Mouse (Mus musculus) thymus, postnatal 25 days (tissue): ENCODE data around the gene Ppp1r12c.

Source experiments
- DNase-seq: peaks from one replicate; pipeline ENCODE4 v3.0.0; 2022

Ppp1r12c gene

DNA sequence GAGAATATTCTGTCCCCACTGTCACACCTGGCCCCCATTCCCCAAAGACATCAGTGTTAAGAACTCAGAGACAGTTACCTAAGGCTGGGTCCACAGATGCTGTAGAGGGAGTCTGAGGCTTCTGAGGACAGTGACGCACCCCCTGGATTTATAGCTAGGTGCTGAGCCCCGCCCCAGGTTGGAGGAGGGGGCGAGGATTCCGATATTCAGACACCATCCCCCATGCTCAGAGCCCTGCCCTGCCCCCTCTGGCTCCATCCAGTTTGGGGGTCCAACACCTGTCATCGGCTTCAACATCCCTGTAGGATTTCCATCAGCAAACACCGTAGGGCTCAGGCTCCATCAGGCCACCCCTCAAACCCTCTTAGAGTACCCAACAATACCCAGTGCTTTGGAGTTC is 14.4 kb upstream of the Ppp1r12c start:
- no peak for DNase-seq

DNA sequence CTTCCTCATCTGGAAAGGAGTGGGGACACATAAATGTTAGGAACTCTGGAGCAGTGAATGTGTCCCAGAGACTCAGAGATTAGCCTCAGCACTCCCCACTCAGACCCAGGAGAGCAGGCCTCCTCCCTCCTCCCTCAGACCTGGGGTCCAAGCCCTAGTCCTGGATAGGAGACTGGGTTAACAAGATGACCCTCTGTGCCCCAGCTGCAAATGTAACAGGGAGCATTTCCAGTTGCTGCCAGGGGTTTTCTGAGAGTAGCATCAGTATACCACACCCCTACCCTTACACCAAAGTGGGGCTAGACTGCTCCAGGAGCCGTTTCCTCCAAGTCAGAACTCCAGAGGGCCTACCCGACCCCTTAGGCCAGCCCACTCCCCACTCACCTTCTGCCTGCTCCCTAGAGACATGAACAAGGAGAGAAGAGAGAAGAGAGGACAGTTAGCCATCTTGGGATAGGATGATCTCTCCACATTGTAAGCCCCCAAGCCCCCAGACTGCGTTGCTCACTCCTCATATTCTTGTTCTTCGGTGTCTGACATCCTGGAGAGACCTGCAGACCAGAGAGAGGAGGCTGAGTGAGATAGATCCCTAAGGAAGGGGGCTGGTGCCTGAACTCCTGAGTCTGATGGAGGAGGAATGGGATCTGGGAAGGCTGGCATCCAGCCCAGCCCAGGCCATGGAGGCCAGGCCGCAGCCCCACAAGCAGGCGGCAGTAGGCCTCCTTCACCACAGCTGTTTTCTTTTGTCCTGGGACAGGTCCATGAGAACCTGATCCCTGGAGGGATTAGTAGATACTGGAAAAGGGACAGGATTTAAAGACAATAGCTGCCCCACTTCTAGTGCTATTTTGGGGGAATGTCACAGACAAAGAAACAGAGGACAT is 12.6 kb upstream of the Ppp1r12c start:
- DNase-seq: no peak

DNA sequence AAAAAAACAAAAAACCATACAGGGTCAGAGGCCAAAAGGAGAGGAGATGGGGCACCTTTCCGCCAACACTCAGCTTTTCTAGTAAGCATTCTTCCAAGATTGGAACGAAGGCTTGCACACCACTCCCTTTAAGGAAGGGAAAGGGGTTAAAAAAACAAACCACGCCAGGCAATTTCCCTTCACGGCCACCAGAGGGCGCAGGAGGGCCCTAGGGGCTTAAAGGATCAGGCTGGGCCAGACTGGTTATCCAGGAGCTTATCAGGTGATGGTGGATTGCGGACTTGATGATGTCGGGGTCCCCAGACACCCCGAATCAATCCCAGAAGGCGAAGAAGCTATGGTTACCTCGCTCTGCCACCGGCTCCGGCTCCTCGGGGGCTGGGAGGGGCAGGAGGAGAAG is 11.8 kb upstream of the Ppp1r12c start:
- DNase-seq: peak; percentile 40

DNA sequence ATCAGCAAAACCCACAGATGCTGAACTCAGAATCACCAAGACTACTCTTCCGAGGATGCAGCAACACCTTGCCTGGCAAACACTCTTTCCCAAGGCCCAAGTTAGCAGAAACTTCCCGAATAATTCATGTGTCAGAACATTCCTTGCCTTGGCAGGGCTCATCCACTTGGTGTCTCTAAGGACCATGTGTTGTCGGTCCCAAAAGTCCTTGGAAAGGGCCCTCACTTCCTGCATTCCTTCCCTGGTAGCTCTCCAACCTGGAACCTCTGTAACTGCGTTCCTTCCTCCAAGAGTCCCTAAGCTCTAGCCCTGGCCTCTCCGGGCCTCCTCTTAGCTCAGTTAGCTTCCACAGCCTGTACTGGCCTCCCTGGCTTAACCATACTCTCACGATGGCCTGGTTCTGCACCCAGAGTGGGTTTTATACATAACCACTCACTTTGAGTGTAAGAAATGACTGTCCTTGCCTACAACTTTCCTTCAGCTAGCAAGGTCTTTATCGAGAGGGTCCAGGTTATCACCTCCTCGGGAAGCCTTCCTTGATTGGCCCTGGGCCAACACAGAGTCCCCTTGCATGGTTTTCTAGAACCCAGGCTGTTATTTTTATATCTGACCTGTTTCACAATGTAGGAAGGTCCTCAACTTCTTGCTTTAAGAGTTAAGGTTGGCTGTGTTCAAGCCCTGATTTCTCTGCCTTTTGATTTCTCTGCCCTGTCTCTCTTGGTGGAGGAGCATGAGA is 10.2 kb upstream of the Ppp1r12c start:
- DNase-seq: no peak

DNA sequence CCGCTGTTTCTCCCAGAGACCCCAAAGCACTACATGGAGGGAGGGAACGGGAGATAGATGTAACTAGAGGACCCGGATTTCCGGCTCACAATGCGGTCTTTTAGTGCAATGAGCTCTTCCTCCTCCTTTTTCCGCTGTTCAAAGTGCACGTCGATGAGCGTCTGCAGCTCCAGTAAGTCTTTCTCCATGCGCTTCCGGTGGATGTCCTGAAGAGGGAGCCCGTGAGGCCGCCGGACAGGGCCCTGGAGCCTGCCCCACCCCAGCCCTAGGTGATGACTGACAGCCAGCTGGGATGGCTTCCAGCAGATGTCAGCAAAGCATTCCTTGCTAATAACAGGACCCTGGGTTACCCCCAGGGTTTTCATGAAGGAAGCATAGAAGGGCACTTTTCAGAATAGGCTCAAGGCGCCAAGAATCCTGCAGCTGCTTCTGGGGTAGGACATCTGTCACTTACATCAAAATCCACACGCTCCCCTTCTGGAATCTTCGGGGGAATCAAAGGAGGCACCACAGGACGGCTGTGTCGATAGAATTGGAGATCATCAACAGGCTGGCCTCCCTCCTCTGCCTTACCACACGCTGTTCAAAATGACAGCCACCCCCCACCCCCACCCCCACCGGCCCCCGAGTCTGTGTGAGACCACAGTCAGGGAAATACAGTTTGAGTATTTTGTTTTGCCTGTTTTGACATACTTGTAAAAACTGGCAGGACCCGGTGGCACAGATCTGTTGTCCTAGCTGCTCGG is 8.6 kb upstream of the Ppp1r12c start:
- DNase-seq: peak; percentile 82

DNA sequence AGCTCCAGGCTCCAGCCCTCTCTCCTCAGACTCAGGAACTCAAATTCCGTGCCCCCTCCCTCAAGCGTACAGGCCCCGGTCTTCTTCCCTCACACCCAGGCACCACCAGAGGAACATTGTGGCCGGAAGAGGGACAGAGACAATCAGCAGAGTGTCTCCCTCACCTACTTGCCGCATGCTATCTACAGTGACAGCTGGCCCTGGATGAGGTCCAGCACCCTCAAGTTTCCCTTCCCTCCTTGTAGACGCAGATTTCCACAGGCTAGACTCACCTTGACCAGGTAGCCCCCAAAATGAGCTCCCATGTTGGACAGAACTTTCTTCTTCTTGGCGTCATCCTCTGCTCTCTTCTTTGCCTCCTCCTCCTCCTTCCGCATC is 7.2 kb upstream of the Ppp1r12c start:
- no peak for DNase-seq

DNA sequence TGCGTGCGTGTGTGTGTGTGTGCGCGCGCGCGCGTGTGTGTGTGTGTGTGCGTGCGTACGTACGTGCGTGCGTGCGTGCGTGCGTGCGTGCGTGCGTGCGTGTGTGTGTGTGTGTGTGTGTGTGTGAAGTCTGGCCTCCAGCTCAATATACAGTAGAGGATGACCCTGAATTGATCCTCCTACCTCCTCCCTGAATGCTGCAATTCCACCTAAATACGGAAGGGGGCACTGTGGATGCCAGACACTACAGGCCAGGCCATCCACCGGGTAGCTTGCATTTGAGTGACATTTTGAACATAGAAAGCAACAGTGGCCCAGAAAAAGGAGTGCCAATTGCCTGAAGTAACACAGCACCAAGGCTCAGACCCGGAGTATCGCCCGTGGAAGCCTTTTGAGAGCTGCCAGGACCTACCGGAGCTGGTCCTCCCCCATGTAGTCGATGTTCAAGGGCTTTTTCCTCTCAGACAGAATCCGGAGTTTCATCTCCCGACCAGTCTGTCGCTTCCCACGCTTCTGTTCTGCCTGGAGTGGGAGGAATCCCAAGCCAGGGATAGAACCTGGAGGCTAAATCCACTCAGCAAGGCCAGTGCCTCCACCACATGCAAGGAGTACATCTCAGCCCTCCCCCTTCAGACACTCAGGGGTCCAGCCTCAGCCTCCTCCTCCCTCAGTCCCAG is 6.7 kb upstream of the Ppp1r12c start:
- DNase-seq: no peak

DNA sequence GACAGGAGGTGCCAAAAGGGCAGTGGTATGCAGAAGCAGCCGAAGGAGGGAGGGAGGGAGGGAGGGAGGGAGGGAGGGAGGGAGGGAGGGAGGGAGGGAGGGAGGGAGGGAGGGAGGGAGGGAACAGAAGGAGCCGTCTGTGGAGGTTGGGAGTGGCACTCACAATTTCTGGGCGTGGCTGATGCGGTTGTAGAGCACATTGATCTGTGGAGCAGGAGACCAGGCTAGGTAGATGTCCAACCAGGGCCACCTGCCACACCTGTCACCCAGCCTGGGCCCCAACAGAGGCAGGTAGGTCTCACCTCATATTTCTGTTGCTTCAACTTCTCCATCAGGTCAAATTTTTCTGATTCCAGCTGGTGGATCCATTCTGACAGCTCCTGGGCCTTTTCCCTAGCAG is 5.7 kb upstream of the Ppp1r12c start:
- DNase-seq: no peak

DNA sequence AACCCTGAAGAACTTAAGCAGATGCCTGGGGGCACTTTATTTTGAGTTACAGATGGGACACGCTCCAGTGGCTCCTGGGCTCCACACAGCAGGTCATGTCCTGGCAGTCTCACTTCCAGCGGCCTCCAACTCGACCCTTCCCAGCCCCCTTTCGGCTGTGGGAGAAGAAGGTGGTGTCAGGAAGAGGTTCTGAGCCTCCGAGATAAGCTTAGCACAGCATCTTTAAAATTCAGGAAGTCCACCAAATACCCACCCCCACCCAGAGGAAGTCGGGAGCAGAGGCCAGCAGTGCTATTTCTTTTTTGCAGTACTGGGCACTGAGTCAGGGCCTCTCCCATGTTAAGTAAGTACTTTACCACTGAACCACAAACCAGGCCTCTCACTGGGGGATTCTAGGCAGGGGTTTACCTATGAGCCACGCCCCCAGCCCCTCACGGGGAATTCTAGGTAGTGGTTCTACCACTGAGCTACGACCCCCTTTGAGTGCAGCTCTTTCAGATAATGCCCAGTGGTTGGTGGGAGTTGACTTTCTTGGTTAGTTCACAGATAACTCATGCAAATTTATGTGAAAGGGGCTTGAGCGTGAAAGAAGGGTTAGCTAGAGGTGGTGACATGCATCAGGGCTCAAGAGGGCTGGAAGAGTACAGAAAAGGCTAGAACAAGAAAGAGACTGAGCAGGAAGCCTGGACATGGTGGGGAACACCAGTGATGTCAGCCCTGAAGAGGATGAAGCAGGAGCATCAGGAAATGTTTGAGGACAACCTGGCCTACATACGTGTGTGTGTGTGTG is 3.4 kb upstream of the Ppp1r12c start:
- no peak for DNase-seq

DNA sequence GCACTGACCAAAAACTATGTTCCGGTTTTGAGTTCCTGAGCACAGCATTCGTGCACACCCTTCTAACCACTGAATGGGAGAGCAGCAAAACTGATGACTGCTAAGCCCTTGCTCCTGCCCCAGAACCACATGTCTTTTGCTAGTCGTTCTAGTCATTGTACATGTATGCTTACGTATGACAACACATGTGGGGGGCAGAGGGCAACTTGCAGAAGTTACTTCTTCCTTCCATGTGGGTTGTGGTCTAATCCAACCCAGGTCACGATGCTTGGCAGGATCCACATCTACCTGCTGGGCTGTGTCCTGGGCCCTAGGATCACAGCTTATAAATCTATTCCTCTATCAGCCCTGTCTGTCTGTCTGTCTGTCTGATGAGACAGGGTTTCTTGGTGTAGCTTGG is 2.4 kb upstream of the Ppp1r12c start:
- DNase-seq: no peak

DNA sequence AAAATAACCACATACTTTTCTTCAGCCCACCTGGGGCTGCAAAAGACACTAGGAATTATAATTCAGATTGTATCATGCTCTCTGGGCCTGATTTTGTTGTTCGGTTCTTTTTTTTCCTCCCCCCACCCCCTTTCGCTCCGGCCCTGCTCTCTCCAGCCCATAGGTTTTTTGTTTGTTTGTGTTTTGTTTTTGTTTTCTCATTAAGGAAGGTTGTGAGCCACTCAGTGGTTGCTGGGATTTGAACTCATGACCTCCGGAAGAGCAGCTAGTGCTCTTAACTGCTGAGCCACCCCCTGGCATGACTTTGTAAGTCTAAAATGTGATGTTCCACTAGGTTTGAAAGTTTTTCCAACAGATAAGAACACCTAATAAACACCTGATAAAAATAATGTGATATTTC is 1.6 kb upstream of the Ppp1r12c start:
- no peak for DNase-seq

DNA sequence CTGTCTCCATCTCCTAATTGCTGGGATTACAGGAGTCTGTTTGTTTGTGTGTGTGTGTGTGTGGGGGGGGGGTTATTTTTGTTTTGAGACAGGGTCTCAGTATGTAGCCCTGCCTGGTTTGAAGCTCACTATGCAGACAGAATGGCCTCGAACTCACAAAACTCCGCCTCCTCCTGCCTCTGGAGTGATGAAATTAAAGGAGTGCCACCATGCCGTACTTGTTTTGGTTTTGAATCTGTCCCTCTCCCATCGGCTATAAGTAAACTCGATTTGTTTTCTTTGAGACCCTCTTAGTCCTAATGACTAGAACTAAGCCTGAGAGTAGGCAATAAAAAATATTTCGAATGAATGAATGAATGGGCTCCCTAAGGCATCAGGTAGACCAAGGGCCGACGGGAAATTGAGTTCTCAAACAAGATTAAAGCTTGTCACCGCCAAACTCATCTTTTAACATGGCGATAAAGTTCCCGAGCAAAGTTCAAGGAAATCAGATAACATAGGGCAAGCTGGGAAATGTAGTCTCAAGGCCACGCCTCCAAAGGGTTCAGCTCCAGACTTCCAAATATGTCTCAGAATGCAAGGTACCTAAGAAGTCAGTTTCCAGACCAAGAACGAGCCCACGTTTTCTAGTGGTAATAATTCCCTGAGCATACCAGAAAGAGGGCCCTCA is 1.1 kb upstream of the Ppp1r12c start:
- DNase-seq: peak; percentile 30

DNA sequence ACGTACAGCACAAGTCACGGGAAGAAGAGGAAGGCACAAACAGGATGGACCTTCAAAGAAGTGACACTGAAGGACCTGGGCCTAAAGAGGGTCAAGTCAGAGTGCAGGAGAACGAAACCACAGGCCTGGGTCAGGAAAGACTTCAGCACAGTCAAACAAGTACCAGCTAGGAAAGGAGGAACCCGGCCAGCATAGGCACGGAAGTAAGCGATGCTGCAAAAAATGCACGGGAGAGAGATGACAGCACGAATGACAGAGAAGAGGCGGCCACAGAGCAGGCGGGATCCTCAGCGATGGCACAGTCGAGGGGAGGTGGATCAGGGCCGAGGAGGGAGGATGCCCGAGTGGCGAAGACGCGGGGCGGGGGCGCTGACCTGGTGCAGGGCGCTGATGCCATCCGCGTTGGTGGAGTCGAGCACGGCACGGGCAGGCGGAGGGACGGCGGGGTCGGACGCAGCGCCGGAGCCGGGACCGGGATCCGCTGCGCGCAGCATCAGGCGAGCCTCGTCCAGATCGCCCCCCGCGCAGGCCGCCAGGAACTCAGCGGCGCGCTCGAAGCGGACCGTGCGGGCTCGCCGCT is 498 bp downstream of the Ppp1r12c start:
- peak; percentile 50 for DNase-seq

DNA sequence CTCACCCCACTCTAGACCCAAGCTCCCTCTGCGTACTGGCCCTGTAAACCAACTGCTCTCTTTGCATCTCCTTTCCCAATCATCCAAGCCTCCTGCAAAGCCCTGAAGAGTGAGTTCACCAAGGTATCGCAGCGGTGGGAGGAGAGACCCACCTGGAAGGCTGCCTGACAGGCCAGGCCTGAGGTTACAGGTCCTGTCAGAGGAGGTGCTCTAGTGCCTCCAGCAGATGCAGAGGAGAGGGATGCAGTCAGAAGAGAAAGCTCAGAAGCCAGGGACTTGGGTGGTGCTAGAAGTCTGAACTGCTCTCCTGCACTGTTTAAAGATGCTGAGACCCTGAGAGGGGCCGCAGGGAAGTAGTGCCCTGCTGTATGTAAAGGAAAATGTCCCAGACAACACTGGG is 2.4 kb downstream of the Ppp1r12c start:
- no peak for DNase-seq

DNA sequence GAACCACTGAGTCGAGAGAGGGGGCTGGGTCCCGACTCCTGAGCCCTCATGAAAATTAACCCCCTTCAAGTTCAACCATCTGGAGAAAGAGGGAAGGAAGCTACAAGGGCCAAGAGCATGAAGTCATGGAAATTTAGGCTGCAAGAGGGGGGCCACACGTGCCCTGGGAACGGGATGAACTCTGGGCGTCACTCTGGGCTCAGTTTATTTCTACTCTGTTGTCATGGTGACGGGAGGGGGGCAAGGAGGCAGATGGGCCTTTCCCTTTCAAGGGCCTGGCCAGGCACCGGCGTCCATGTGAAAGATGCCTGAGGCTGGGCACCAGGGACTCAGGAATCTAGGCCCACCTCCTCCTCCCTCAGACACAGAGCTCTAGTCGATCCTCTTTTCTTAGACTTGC is 3.2 kb downstream of the Ppp1r12c start:
- DNase-seq: no peak

DNA sequence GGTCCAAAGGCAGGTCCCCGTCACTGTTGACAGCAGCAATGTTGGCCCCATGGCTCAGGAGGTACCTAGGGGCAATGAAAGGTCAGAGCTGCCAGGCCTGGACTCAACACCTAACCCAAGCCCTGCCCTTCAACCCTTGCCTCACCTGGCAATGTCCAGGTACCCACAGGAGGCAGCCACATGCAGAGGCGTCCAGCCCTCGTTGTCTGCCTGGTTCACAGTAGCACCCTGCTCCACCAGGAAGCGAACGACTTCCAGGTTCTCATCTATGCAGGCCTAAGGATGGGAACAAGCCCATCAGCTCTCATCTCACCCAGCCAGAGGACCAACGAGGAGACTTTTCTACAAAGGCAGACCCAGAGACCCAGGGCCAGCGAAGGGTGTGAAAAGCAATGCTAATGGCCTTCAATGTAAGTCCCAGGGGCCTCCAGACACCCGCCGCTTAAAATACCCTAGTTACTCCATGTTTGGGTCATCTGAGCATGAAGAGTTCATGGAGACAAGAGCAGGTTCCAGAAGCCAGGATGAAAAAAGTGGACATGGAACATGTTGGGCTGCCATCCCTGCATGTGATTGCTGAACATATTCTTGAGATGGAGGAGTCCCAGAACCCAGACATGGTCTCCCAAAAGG is 4.1 kb downstream of the Ppp1r12c start:
- no peak for DNase-seq

DNA sequence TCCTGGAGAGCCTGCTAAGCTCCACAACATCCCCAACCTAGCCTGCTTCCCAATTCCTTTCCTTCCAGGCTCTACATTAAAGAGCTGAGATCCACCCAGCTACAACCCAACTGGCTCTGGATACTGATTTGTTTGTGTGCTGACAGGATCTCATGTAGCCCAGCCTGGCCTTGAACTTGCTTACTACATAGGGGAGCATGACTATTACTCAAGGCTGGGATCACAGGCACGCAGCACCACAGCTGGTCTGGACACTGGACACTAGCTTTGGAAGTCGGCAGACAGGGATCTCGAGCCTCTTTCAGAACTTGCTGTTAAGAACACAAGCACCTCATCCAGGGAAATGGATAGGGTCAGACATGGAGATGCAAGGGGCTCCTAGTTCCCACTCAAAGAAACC is 5.0 kb downstream of the Ppp1r12c start:
- DNase-seq: no peak

DNA sequence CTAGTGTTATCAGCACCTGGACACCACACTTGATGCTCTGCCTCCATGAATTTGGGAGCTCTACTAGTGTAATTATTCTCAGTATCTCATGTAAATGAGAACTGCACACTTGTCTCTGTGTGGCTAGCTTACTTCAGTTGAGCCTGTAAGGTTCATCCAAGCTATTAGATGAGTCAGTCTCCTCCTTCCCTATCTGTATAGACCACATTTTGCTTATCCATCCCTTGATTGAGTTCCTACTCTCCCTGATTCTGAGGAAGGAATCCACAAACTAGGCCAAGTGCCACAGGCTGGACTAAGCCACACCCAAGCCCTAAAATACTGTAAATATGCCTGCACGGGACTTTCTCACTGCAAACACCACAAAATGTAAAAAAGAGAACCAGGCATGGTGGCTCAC is 7.5 kb downstream of the Ppp1r12c start:
- DNase-seq: no peak

DNA sequence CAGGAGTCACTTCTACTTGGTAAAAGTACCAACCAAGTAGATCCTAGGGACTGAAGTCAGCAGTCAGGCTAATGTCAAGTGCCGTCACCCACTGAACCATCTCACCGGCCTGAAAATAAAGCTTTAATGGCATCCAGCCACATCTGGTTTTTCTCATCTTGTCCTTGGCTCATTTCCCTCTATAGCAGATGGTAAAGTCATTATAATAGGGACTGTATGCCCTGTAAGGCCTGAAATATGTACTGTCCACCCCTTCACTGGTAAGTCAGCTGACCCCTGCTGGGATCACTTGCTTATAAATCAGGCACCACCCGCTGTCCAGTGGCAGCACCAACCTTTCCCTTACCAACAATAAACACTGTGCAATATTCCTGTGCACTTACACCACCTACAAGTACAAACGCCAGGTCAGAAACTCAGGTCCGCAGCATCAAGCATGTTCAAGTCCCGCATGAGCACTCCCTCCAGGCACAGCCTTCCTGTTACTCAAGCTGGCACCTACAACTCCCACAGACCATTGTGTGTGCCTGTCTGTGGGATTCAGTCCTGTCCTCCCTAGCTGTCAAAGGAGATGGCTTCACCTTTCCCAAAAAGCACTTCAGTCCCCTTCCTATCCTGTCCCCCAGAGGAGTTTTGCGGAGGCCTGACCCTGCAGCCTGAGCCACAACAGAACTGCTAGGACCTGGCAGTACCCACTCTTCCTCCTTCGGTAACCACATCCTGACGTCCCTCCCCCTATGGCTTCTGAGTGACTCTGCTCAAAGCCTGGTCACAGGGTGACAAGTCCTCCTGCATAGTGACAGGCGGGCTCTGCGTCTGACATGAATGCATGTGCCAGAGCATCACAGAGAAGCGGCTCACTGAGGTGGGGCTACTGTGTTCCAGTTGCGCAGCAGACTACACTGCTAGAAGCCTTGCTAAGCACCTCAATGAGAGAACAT is 8.9 kb downstream of the Ppp1r12c start:
- DNase-seq: peak; percentile 21

DNA sequence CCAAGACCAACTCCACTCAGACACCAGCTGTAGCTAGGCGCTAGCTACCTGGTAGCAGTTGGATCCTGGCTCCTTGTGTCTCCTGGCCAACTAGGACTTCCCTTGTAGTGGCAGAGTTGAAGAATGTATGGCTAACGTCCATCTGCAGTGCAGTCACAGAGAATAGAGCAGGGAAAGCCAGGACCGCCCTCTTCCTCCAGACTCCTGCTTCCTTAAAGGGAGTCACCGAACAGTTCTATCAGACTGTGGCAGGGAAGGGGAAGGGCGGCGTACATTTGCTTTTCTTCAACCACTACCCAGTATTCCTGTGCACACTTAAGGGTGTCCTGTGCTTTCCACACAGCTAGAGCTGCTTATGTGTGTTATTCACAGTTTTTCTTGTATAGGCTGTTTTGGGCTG is 10.2 kb downstream of the Ppp1r12c start:
- no peak for DNase-seq
